ENCODE assay signal across 8 mouse cellular contexts in genomic region chr7:92560986-92561876, GRCm38 (mm10). TPM values are rescaled to one million over a fixed set of nuclear protein-coding genes. Genes with fewer than 3 reads are reported as not detected.
DNase-seq lines count a peak whose midpoint lies in the region; ATAC-seq lines count a peak whose summit lies in the region.

Gene Ccdc90b (plus strand): TSS chr7:92561149.

- peak; percentile 96 for ATAC-seq in inflammation-experienced regulatory T-cells, adult 6 months

- no peaks in the 10 kb centered on the region for H3K27me3 ChIP-seq in megakaryocyte, embryonic 14.5 days (replicated peaks)

- no peaks in the 10 kb centered on the region for H3K36me3 ChIP-seq in megakaryocyte, embryonic 14.5 days (replicated peaks; ENCODE audit: low read length)

- peaks cover 46% of the 10 kb centered on the region for H3K4me1 ChIP-seq in megakaryocyte, embryonic 14.5 days

- H3K9me3 ChIP-seq in megakaryocyte, embryonic 14.5 days = peaks cover 2% of the 10 kb centered on the region; the same call in 1 of the 2 replicates

- H3K4me3 ChIP-seq in megakaryocyte, embryonic 14.5 days (replicated peaks) = peak within 1 kb of the TSS; percentile 93

- DNase-seq in adrenal gland, adult 8-10 months = peak; percentile 86
- peak; percentile 88 for DNase-seq in embryo, embryonic 11.5 days (ENCODE audit: low read depth, low spot score)
- peak; percentile 89 for DNase-seq in gastrocnemius, postnatal 25 days
- DNase-seq in left cerebral cortex, adult 9 months (ENCODE audit: low spot score in 2 of 2) = peak; percentile 84 to 93
- peak; percentile 93 to 96 for DNase-seq in right cerebral cortex, adult 2 months (ENCODE audit: low spot score in 2 of 2)
- DNase-seq in urinary bladder, postnatal 10 days (ENCODE audit: low spot score) = peak; percentile 32

RNA-seq across cellular contexts. Expression of gene Ccdc90b, which starts in this region (rescaled TPM):
- 10 to 100 TPM; 46.5 to 52.0 (median 50.4) TPM for total RNA-seq in adrenal gland, adult 8-10 months (2022)
- total RNA-seq in gastrocnemius, postnatal 25 days (2021) = 10 to 100 TPM; 16.4 to 16.7 TPM
- polyA plus RNA-seq in inflammation-experienced regulatory T-cells, adult 6 months (2017; shearing (Covaris generic)) = 10 to 100 TPM in 2 of 3 experiments, 1 to 10 TPM in 1; 8.3 to 14.3 (median 14.1) TPM
- polyA plus RNA-seq in megakaryocyte, embryonic 14.5 days (2012; ENCODE audit: insufficient read depth, low replicate concordance) = 5.4 TPM in 1 of 2 replicates, not detected in the other

Comparison
In these comparisons a context has a peak if more than half of its experiments do, and no peak if none do; other contexts are left out.
1. Peak in every context shown above with its lines: DNase-seq, ATAC-seq and H3K4me3 ChIP-seq.
2. DNase-seq: peak in every context shown above with its lines; median percentile 94 in right cerebral cortex, adult 2 months; 89 in gastrocnemius, postnatal 25 days; 88 in left cerebral cortex, adult 9 months; 88 in embryo, embryonic 11.5 days; 86 in adrenal gland, adult 8-10 months; 32 in urinary bladder, postnatal 10 days.